Comparison of ENCODE assay signal across 52 mouse cellular contexts in genomic region chrX:137149050-137149449, GRCm38 (mm10). TPM values are rescaled to one million over a fixed set of nuclear protein-coding genes. Genes with fewer than 3 reads are reported as not detected.
"Had no signal": no experiment of that assay in that cellular context is flagged by ENCODE, and none has a peak within 500 bp of the region (broad histone marks: within the 10 kb centered on the region; RNA-seq: fewer than 3 reads in every experiment).

No protein-coding gene starts in this region.

- H3K4me3 ChIP-seq: heart, embryonic 10.5 days; heart, embryonic 12.5 days; heart, embryonic 13.5 days; heart, embryonic 15.5 days; hindbrain, embryonic 10.5 days; hindbrain, embryonic 12.5 days; hindbrain, embryonic 13.5 days; hindbrain, embryonic 15.5 days; intestine, embryonic 15.5 days; kidney, embryonic 15.5 days; left cerebral cortex, adult 2 months had no signal

- H3K36me3 ChIP-seq: heart, embryonic 10.5 days; heart, embryonic 12.5 days; heart, embryonic 13.5 days; heart, embryonic 15.5 days; hindbrain, embryonic 10.5 days; hindbrain, embryonic 12.5 days; hindbrain, embryonic 13.5 days; hindbrain, embryonic 15.5 days; intestine, embryonic 15.5 days; kidney, embryonic 15.5 days had no signal

- H3K4me1 ChIP-seq: heart, embryonic 10.5 days; heart, embryonic 12.5 days; heart, embryonic 13.5 days; heart, embryonic 15.5 days; hindbrain, embryonic 10.5 days; hindbrain, embryonic 12.5 days; hindbrain, embryonic 13.5 days; hindbrain, embryonic 15.5 days; intestine, embryonic 15.5 days; kidney, embryonic 15.5 days had no signal

- H3K4me2 ChIP-seq: heart, embryonic 11.5 days; heart, embryonic 12.5 days; heart, embryonic 13.5 days; heart, embryonic 15.5 days; hindbrain, embryonic 12.5 days; hindbrain, embryonic 13.5 days; hindbrain, embryonic 14.5 days; hindbrain, embryonic 15.5 days; intestine, embryonic 15.5 days; kidney, embryonic 15.5 days had no signal

- H3K9me3 ChIP-seq: heart, embryonic 10.5 days; heart, embryonic 12.5 days; heart, embryonic 13.5 days; heart, embryonic 15.5 days; hindbrain, embryonic 10.5 days; hindbrain, embryonic 12.5 days; hindbrain, embryonic 13.5 days; hindbrain, embryonic 15.5 days; intestine, embryonic 15.5 days; kidney, embryonic 15.5 days had no signal

- H3K27me3 ChIP-seq: heart, embryonic 12.5 days; heart, embryonic 13.5 days; heart, embryonic 15.5 days; hindbrain, embryonic 12.5 days; hindbrain, embryonic 13.5 days; hindbrain, embryonic 15.5 days; intestine, embryonic 15.5 days had no signal

- DNase-seq: heart, postnatal 10 days; heart, postnatal 14 days; heart, postnatal 36 days; heart, postnatal 4 days; kidney, adult 11 months; kidney, adult 18-20 months; kidney, adult 2 months; kidney, adult 8-10 months; kidney, adult 9 months; kidney, postnatal 10 days; kidney, postnatal 14 days; kidney, postnatal 25 days; kidney, postnatal 36 days; kidney, postnatal 4 days; layer of hippocampus, adult 9-11 months; layer of hippocampus, postnatal 36 days had no signal

- H3K9ac ChIP-seq: heart, embryonic 12.5 days; heart, embryonic 13.5 days; heart, embryonic 15.5 days; hindbrain, embryonic 12.5 days; hindbrain, embryonic 13.5 days; hindbrain, embryonic 14.5 days; hindbrain, embryonic 15.5 days; intestine, embryonic 15.5 days; kidney, embryonic 15.5 days had no signal

- H3K27ac ChIP-seq: heart, embryonic 10.5 days; heart, embryonic 13.5 days; heart, embryonic 15.5 days; hindbrain, embryonic 10.5 days; hindbrain, embryonic 12.5 days; hindbrain, embryonic 13.5 days; hindbrain, embryonic 14.5 days; hindbrain, embryonic 15.5 days; hindbrain, postnatal 0 days; intestine, embryonic 15.5 days; kidney, embryonic 15.5 days; kidney, postnatal 0 days; left cerebral cortex, adult 2 months had no signal

RNA-seq across cellular contexts. Expression of gene Esx1, which starts 27.2 kb away (rescaled TPM):
- total RNA-seq: heart, postnatal 10 days; heart, postnatal 14 days; heart, postnatal 25 days; heart, postnatal 36 days; heart, postnatal 4 days; hematopoietic stem cell, adult 5-6 weeks; hindbrain, postnatal 0 days; layer of hippocampus, adult 18-20 months; layer of hippocampus, adult 8-10 months; layer of hippocampus, postnatal 10 days; layer of hippocampus, postnatal 14 days; layer of hippocampus, postnatal 25 days; layer of hippocampus, postnatal 36 days; left cerebral cortex, adult 18-20 months; left cerebral cortex, adult 2 months; left cerebral cortex, adult 8-10 months had no signal
- polyA plus RNA-seq: heart, embryonic 11.5 days; heart, embryonic 12.5 days; heart, embryonic 13.5 days; heart, embryonic 14.5 days; heart, embryonic 15.5 days; heart, embryonic 16.5 days; heart, postnatal 0 days; hindbrain, embryonic 10.5 days; hindbrain, embryonic 11.5 days; hindbrain, embryonic 12.5 days; hindbrain, embryonic 13.5 days; hindbrain, embryonic 14.5 days; hindbrain, embryonic 15.5 days; hindbrain, embryonic 16.5 days; hindbrain, postnatal 0 days; inflammation-experienced regulatory T-cells, adult 6 months; intestine, embryonic 14.5 days; intestine, embryonic 15.5 days; intestine, embryonic 16.5 days; intestine, postnatal 0 days; kidney, adult 2 months; kidney, embryonic 14.5 days; kidney, embryonic 15.5 days; kidney, embryonic 16.5 days; kidney, postnatal 0 days; large intestine, adult 2 months had no signal
